Mouse (Mus musculus) limb, embryonic 10.5 days (tissue): ENCODE results near the gene Ctdnep1. TPM values are rescaled to one million over a fixed set of nuclear protein-coding genes. Genes with fewer than 3 reads are reported as not detected.

Source experiments
- DNase-seq: peaks from one replicate; pipeline ENCODE4 v3.0.0-alpha.2; 2017; ENCODE audit warnings: low spot score
- H3K27ac ChIP-seq: fragments of 300-500 bp; sonication (generic); 2 replicates; pipeline ENCODE4 v1.5.1; 2016; ENCODE audit warnings: mild to moderate bottlenecking
- H3K27me3 ChIP-seq: fragments of 300-500 bp; sonication (generic); 2 replicates; pipeline ENCODE4 v1.6.1; 2016; ENCODE audit warnings: low read depth, mild to moderate bottlenecking; ENCODE audit not compliant: poor library complexity, severe bottlenecking
- H3K36me3 ChIP-seq: fragments of 300-500 bp; sonication (generic); 2 replicates; pipeline ENCODE4 v1.6.1; 2016; ENCODE audit warnings: mild to moderate bottlenecking, moderate library complexity
- H3K4me1 ChIP-seq: fragments of 300-500 bp; sonication (generic); 2 replicates; pipeline ENCODE4 v1.6.1; 2016
- H3K4me3 ChIP-seq: fragments of 300-500 bp; sonication (generic); 2 replicates; pipeline ENCODE4 v1.5.1; 2016; ENCODE audit warnings: mild to moderate bottlenecking, moderate library complexity
- H3K9me3 ChIP-seq: fragments of 300-500 bp; sonication (generic); replicated peaks from 2 replicates; pipeline ENCODE4 v1.6.1; 2016; ENCODE audit warnings: mild to moderate bottlenecking
- WGBS: fragments of 180-500 bp; shearing (Covaris S2); methylation state at CpG from one replicate; pipeline ENCODE4 v1.1.7; 2016; 5-methylcytosine and 5-hydroxymethylcytosine counted together
- polyA plus RNA-seq: library from polyadenylated mRNA; unstranded; fragments of >200 nt; fragmentation: Nextera tagmentation; extraction: Ambion mirVana; gene quantifications from 2 replicates; pipeline ENCODE4 v1.2.1, GENCODE M21; 2016

Gene Ctdnep1
- 22.2 and 24.8 TPM in 2 replicates for polyA plus RNA-seq

DNA sequence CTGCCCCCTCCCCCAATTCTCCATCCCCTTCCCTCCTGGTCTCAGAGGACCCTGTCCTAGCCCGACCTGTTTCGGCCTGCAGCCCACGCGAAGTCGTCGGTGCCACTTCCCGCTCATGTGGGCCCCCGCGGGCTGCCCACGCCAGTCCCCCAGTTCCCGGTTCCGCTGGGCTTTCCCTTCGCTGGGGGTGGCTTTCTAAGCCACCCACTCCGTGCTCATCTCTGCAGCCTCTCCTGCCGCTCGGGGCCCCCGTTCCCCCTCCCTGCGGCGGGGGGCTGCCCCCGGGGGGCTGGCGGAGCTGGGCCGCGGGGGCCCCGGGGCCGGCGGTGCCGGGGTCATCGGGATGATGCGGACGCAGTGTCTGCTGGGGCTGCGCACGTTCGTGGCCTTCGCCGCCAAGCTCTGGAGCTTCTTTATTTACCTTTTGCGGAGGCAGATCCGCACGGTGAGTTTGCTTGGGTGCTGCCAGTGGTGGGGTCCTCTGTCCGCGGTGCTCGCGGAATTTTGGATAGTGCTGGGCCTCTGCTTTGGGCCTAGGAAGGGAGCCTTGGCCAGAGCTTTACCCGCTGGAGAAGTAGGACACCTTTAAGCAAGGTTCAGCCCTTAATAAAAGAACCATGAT is at the start of gene Ctdnep1:
TSS of gene Ctdnep1 (plus strand) at position 16 of the 622 bp plus-strand sequence.
- Histone ChIP-seq H3K27ac (peak within 1 kb of the TSS; percentile 98), H3K9me3 (no peaks in the 10 kb centered on the region), H3K4me1 (peaks cover 26% of the 10 kb centered on the region), H3K4me3 (peak within 1 kb of the TSS; percentile 98), H3K27me3 (no peaks in the 10 kb centered on the region), H3K36me3 (peaks cover 61% of the 10 kb centered on the region)
- under 1% methylated on average over 43 of the region's 43 CpGs for whole genome bisulfite sequencing
- no peak for DNase-seq

DNA sequence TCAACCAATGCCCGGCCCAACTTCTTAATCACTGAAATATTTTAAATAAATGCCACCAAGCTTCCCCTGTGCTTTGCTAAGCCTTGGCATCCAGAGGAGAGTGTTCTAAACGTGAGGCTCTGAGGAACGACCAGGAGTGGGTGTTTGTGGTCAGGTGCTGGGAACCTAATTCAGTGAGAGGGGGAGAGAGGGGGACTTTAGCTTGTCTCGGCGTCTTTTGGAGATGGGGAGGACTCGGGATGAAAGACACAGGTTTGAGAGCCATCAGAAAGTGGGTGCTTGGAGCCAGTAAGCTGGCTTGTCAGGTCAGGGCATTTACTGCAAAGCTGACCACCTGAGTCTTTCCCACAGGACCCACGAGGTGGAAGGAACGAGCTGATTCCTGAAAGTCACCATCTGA is 49.2 kb upstream of the Ctdnep1 start:
- Histone ChIP-seq H3K9me3 (no peaks in the 10 kb centered on the region), H3K36me3 (no peaks in the 10 kb centered on the region), H3K27ac (no peak overlapping the region), H3K4me1 (peaks cover 29% of the 10 kb centered on the region), H3K27me3 (peaks cover 21% of the 10 kb centered on the region), H3K4me3 (no peak overlapping the region)
- no peak for DNase-seq
- 76% methylated on average over 8 of the region's 8 CpGs for WGBS

DNA sequence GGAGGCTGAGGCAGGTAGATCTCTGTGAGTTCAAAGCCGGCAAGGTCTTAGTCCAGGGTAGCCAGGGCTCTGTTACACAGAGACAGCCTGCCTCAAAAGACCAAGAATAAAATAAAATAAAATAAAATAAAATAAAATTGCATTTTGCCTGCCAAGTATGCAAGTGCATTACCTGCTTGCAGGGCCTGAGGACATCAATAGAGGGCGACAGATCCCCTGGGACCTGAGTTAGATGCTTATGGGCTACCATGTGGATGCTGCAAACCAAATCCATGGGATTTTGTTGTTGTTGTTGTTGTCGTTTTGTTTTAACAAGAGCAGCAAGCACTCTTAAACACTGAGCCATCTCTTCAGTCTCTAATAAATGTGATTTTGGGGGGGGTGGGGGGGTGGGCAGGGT is 48.7 kb upstream of the Ctdnep1 start:
- Histone ChIP-seq H3K27me3 (peaks cover 25% of the 10 kb centered on the region), H3K4me3 (no peak overlapping the region), H3K4me1 (peaks cover 34% of the 10 kb centered on the region), H3K9me3 (no peaks in the 10 kb centered on the region), H3K36me3 (no peaks in the 10 kb centered on the region), H3K27ac (no peak overlapping the region)
- no peak for DNase-seq
- WGBS = 37% methylated on average over 3 of the region's 3 CpGs

- no peak for DNase-seq
- no peaks in the 10 kb centered on the region for H3K36me3 ChIP-seq
- 83% methylated on average over 4 of the region's 4 CpGs for WGBS
- no peak overlapping the region for H3K27ac ChIP-seq
- H3K9me3 ChIP-seq = no peaks in the 10 kb centered on the region
- no peak overlapping the region for H3K4me3 ChIP-seq
- peaks cover 34% of the 10 kb centered on the region for H3K27me3 ChIP-seq
- H3K4me1 ChIP-seq = peaks cover 42% of the 10 kb centered on the region
Measured at GRCm38 (mm10) chr11:69933066-69933465, 47.9 kb upstream of the Ctdnep1 start.

- Histone ChIP-seq H3K27ac (peak overlapping the region; percentile 89; the same call in 1 of the 2 replicates), H3K4me1 (peaks cover 53% of the 10 kb centered on the region), H3K27me3 (peaks cover 45% of the 10 kb centered on the region)
Measured at GRCm38 (mm10) chr11:69934169-69934568, 46.8 kb upstream of the Ctdnep1 start.

GRCm38 (mm10) chr11:69934681-69935080 is 46.3 kb upstream of the Ctdnep1 start:
- no peaks in the 10 kb centered on the region for H3K36me3 ChIP-seq
- H3K27me3 ChIP-seq = peaks cover 50% of the 10 kb centered on the region
- WGBS = 22% methylated on average over 6 of the region's 6 CpGs
- H3K4me3 ChIP-seq = peak overlapping the region; percentile 77
- peak overlapping the region; percentile 89; the same call in 1 of the 2 replicates for H3K27ac ChIP-seq
- no peak for DNase-seq
- H3K9me3 ChIP-seq = no peaks in the 10 kb centered on the region
- peaks cover 56% of the 10 kb centered on the region for H3K4me1 ChIP-seq

More at GRCm38 (mm10) chr11:69934169-69934568, 46.8 kb upstream of the Ctdnep1 start:
- Histone ChIP-seq H3K36me3 (no peaks in the 10 kb centered on the region), H3K4me3 (peak overlapping the region; percentile 77), H3K9me3 (no peaks in the 10 kb centered on the region)
- WGBS = 1% methylated on average over 18 of the region's 18 CpGs
- DNase-seq = peak; percentile 99

DNA sequence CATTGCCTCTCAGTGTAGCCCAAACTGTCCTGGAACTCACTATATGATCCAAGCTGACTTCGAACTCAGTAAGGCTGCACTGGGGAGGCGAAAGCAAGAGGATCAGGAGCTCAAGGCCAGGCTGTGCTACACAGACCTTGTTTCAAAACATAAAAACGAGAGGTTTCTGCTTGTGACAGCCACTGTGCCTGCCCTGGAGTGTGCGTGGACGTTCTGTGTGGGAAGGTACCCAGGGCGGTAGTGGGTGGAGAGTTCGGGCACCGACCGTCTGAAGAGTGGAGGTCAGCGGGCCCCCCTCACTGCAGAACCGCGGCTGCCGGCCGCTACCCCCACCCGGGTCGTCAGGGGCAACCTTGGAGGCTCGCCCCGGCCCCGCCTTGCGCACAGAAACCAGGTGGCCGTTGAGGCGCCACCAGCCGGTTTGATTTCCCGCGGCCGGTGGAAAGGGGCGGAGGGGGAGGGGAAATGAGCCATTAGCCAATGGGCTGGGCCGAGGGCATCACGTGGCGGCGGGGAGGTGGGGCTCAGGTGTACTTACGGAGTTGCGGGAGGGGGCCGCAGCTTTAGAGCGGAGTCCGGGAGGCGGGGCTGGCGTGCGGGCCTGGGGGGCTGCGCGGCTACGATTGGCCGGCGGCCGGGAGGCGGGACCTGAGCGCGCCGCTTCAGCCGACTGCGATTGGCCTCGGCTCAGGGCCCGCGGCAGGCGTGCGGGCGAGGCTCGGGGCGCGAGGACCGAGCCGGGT is 45.6 kb upstream of the Ctdnep1 start, which contains the start of gene Ybx2:
TSS of gene Ybx2 (plus strand) at position 660 of the 743 bp plus-strand sequence.
- peak within 1 kb of the TSS; percentile 89 for H3K27ac ChIP-seq
- H3K9me3 ChIP-seq = no peaks in the 10 kb centered on the region
- peak; percentile 97 for DNase-seq
- peaks cover 5% of the 10 kb centered on the region; the same call in 1 of the 2 replicates for H3K36me3 ChIP-seq
- peaks cover 61% of the 10 kb centered on the region for H3K4me1 ChIP-seq
- 1% methylated on average over 59 of the region's 62 CpGs for WGBS
- H3K27me3 ChIP-seq = peaks cover 53% of the 10 kb centered on the region
- peak within 1 kb of the TSS; percentile 77 for H3K4me3 ChIP-seq

GRCm38 (mm10) chr11:69936156-69936555 is 44.8 kb upstream of the Ctdnep1 start:
- WGBS = 2% methylated on average over 30 of the region's 30 CpGs

DNA sequence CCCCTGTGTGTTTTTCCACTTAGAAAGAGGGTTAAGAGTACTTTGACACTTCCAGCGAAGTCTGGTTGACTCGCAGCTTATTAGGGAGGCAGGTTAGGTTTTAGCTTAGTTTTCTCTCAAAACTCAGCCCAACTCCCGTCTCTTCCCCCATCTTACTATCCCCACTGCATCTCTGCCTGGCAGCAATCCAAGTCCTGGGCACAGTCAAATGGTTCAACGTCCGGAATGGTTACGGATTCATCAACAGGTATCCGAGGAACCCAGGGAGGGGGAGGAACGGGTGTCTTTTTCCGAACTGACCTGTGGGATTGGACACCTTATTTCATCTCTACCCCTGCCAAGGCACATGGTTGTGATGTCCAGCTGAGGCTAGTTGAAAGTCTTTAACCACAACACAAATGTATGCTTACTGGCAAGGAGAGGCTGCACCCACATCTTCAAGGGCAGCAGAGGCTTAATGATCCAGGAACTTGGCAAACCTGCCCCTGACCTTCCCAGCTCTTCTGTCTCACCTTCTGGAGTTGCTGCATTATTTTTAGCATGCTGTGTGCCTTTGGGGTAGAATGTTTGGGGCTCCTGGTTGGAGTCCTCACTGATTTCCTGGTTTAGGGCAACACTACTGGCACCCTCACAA is 44.1 kb upstream of the Ctdnep1 start:
- Histone ChIP-seq H3K9me3 (no peaks in the 10 kb centered on the region), H3K27ac (peak overlapping the region; percentile 15; the same call in 1 of the 2 replicates), H3K27me3 (peaks cover 58% of the 10 kb centered on the region), H3K36me3 (peaks cover 14% of the 10 kb centered on the region), H3K4me3 (peak overlapping the region; percentile 77), H3K4me1 (peaks cover 61% of the 10 kb centered on the region)
- no peak for DNase-seq
- 48% methylated on average over 9 of the region's 9 CpGs for WGBS

More at GRCm38 (mm10) chr11:69936156-69936555, 44.8 kb upstream of the Ctdnep1 start:
- peak; percentile 60 for DNase-seq
- Histone ChIP-seq H3K27ac (peak overlapping the region; percentile 89), H3K9me3 (no peaks in the 10 kb centered on the region), H3K36me3 (peaks cover 9% of the 10 kb centered on the region; the same call in 1 of the 2 replicates), H3K4me1 (peaks cover 61% of the 10 kb centered on the region), H3K27me3 (peaks cover 58% of the 10 kb centered on the region), H3K4me3 (peak overlapping the region; percentile 77)

DNA sequence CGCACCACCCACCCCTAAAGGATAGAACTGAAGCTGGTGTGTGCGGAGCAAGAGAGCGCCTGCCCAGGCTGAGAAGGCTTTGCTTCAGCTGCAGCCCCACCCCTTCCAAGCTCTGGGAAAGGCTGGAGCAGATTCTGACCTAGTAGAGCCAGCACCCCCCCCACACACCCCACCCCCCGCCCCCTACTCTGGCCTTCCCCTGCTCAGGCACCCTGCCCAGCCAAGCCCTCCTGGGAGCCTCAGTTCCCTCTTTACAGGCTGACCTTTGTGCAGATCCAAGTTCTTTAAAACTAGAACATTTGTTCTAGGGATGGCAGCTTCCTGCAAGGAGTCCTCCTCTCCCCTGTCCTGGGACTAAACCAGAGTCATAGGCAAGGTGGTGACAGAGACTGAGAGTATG is 43.6 kb upstream of the Ctdnep1 start:
- DNase-seq = no peak
- peaks cover 19% of the 10 kb centered on the region for H3K36me3 ChIP-seq
- H3K27ac ChIP-seq = peak overlapping the region; percentile 15
- H3K4me3 ChIP-seq = peak overlapping the region; percentile 77; the same call in 1 of the 2 replicates
- peaks cover 58% of the 10 kb centered on the region for H3K27me3 ChIP-seq
- WGBS = 50% methylated on average over 4 of the region's 4 CpGs
- H3K9me3 ChIP-seq = no peaks in the 10 kb centered on the region
- peaks cover 61% of the 10 kb centered on the region for H3K4me1 ChIP-seq

- Histone ChIP-seq H3K27me3 (peaks cover 58% of the 10 kb centered on the region), H3K27ac (peak overlapping the region; percentile 15; the same call in 1 of the 2 replicates), H3K4me3 (peak overlapping the region; percentile 77; the same call in 1 of the 2 replicates), H3K9me3 (no peaks in the 10 kb centered on the region), H3K36me3 (peaks cover 24% of the 10 kb centered on the region), H3K4me1 (peaks cover 61% of the 10 kb centered on the region)
- DNase-seq = no peak
- WGBS = 71% methylated on average over 5 of the region's 5 CpGs
Measured at GRCm38 (mm10) chr11:69937834-69938233, 43.1 kb upstream of the Ctdnep1 start.

- Histone ChIP-seq H3K27ac (no peak overlapping the region), H3K4me3 (0 out of 2 replicates have a peak overlapping the region, but pooled peaks have one; percentile 6), H3K27me3 (peaks cover 58% of the 10 kb centered on the region), H3K9me3 (no peaks in the 10 kb centered on the region), H3K36me3 (peaks cover 30% of the 10 kb centered on the region), H3K4me1 (peaks cover 61% of the 10 kb centered on the region)
- no peak for DNase-seq
- 25% methylated on average over 9 of the region's 9 CpGs for WGBS
Measured at GRCm38 (mm10) chr11:69938401-69938979, 42.5 kb upstream of the Ctdnep1 start.
